Mouse (Mus musculus): Measurements from ENCODE around the gene Mlec. TPM values are rescaled to one million over a fixed set of nuclear protein-coding genes. Genes with fewer than 3 reads are reported as not detected.
"Not testable (repeated sequence)": the region's sequence is repeated elsewhere in the genome, so short reads cannot be mapped to it uniquely, and the experiment has no call there.

The Mlec gene
- total and polyA plus RNA-seq, 2 experiments from 2014 or later, result 20.6 to 80.9 TPM

DNA sequence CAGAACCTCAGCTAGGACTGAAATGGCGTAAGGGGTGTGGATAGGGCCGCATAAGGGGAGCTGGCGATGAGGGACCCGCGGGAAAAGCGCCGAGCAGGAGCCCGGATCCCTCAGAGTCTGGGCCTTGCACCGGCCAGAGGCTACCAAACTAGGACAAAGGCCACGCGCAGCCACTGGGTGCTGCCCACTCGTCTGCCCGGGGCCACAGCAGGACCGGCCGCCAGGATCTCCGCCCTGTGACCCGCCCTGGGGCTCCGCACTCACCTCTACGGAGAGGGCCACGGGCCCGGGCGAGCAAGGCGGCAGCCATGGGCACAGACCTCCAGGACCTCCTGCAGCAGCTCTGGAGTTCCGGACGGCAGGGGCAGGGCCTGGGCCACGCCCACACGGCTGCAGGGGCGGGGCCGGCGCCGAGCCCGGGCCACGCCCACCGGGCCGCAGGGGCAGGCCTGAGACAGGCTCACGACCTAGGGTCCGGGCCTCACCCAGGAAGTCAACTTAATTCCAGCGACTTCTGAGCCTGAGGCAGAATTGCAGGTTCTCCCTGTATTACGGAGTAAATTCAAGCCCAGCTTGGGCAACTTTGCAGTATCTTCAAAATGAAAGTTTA, 38.9 kb downstream of the Mlec start, which contains the start of gene Acads:
Acads (minus strand) TSS at position 386 of the 610 bp plus-strand sequence.
- Histone ChIP-seq H3K4me1 (ENCODE audit: insufficient read depth, low read length) (no peaks in the 10 kb centered on the region), H3K36me3 (ENCODE audit: insufficient read depth, low read length) (peaks cover 3% of the 10 kb centered on the region; the same call in 1 of the 2 replicates), H3K9me3 (ENCODE audit: low read length) (no peaks in the 10 kb centered on the region), H3K27ac (peak within 1 kb of the TSS; percentile 28; the same call in 1 of the 2 replicates), H3K4me2 (ENCODE audit: low read depth, low read length) (peak within 1 kb of the TSS; percentile 67), H3K4me3 (ENCODE audit: low read length) (peak within 1 kb of the TSS; percentile 49), H3K27me3 (ENCODE audit: insufficient read depth, low read length) (no peaks in the 10 kb centered on the region), H3K9ac (replicated peaks; ENCODE audit: low read length) (peak within 1 kb of the TSS; percentile 50)
- WGBS, result 1% methylated on average over 39 of the region's 39 CpGs
- peak; percentile 71 for DNase-seq (ENCODE audit: low spot score)
- no peak for TF ChIP-seq CTCF (IDR thresholded peaks at IDR 0.05; ENCODE audit: low read depth)
- peak; percentile 84 for ATAC-seq

DNA sequence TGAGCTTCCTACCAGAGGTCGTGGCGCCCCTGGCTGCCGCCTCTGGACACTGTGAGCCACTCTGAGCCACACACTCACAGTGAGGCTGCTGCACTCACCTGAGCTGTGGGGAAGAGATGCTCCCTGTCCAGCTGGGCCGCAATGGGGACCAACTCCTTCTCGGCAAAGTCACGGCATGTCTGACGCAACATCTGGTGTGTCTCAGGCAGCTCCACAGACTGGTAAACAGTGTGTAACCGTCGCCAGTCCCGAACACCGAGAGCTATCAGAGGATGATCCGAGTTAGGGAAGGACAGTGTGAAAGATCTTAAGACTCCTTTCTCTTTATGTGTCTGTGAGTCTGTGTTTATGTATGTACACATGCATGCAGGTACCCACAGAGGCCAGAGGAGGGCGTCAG, 40.5 kb downstream of the Mlec start:
- Histone ChIP-seq H3K4me3 (ENCODE audit: low read length) (no peak overlapping the region), H3K9me3 (ENCODE audit: low read length) (no peaks in the 10 kb centered on the region), H3K27ac (no peak overlapping the region), H3K4me2 (ENCODE audit: low read depth, low read length) (no peak overlapping the region), H3K9ac (replicated peaks; ENCODE audit: low read length) (no peak overlapping the region), H3K36me3 (ENCODE audit: insufficient read depth, low read length) (no peaks in the 10 kb centered on the region; the same call in 1 of the 2 replicates), H3K27me3 (ENCODE audit: insufficient read depth, low read length) (no peaks in the 10 kb centered on the region), H3K4me1 (ENCODE audit: insufficient read depth, low read length) (no peaks in the 10 kb centered on the region)
- ATAC-seq (no peak), DNase-seq (ENCODE audit: low spot score) (no peak)
- 96% methylated on average over 13 of the region's 13 CpGs for WGBS
- TF ChIP-seq CTCF (IDR thresholded peaks at IDR 0.05; ENCODE audit: low read depth), result no peak

DNA sequence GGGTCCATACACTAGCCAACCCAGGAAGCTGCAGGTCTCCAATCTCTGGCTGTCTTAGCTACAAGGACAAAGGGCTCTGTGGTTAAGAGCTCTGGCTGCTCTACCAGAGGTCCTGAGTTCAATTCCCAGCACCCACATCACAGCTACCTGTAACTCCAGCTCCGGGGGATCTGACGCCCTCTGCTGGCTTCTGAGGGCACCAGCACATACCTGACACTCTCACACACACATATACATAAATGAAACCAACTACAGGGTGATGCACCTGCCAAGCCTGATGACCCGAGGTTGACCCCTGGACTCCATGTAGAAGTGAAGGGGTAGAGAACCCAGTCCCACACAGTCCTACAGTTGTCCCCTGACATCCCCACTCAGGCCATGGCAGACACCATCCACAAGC, 41.6 kb downstream of the Mlec start:
- TF ChIP-seq CTCF (IDR thresholded peaks at IDR 0.05; ENCODE audit: low read depth), result no peak

DNA sequence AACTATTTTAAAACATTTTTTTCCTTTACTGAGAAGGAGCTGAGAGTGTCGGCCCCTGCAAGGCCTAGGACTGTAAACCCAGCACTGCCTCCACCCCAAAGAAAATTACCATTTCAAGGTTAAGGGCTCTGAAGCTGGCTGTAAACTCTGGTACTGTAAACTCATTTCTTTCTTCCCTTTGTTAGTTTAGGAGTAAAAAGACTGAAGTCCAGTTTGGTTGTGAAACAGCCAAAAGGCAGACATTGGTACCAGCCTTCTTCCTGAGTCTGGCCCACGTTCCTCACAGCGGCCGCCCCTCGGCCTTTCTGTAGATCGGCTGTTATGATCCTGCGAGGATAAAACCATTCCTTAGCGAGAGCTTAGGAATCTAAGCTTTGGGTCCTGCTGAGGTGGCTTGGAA, 43.5 kb downstream of the Mlec start:
- no peak overlapping the region for H3K9ac ChIP-seq (replicated peaks; ENCODE audit: low read length)
- H3K36me3 ChIP-seq (ENCODE audit: insufficient read depth, low read length), result no peaks in the 10 kb centered on the region; the same call in 1 of the 2 replicates
- no peak overlapping the region for H3K27ac ChIP-seq
- no peak for TF ChIP-seq CTCF (IDR thresholded peaks at IDR 0.05; ENCODE audit: low read depth)
- no peak for DNase-seq (ENCODE audit: low spot score)
- H3K4me2 ChIP-seq (ENCODE audit: low read depth, low read length), result no peak overlapping the region
- H3K4me1 ChIP-seq (ENCODE audit: insufficient read depth, low read length), result no peaks in the 10 kb centered on the region
- H3K9me3 ChIP-seq (ENCODE audit: low read length), result no peaks in the 10 kb centered on the region
- WGBS, result 93% methylated on average over 8 of the region's 8 CpGs
- H3K27me3 ChIP-seq (ENCODE audit: insufficient read depth, low read length), result no peaks in the 10 kb centered on the region
- no peak overlapping the region for H3K4me3 ChIP-seq (ENCODE audit: low read length)
- no peak for ATAC-seq

More for the DNA sequence above, 41.6 kb downstream of the Mlec start:
- ATAC-seq, result no peak
- H3K4me2 ChIP-seq (ENCODE audit: low read depth, low read length), result no peak overlapping the region
- no peak for DNase-seq (ENCODE audit: low spot score)
- no peak overlapping the region for H3K4me3 ChIP-seq (ENCODE audit: low read length)
- H3K4me1 ChIP-seq (ENCODE audit: insufficient read depth, low read length), result no peaks in the 10 kb centered on the region
- H3K9ac ChIP-seq (replicated peaks; ENCODE audit: low read length), result no peak overlapping the region
- H3K9me3 ChIP-seq (ENCODE audit: low read length), result no peaks in the 10 kb centered on the region
- 93% methylated on average over 3 of the region's 3 CpGs for WGBS
- no peaks in the 10 kb centered on the region for H3K27me3 ChIP-seq (ENCODE audit: insufficient read depth, low read length)
- no peak overlapping the region for H3K27ac ChIP-seq
- H3K36me3 ChIP-seq (ENCODE audit: insufficient read depth, low read length), result no peaks in the 10 kb centered on the region; the same call in 1 of the 2 replicates

DNA sequence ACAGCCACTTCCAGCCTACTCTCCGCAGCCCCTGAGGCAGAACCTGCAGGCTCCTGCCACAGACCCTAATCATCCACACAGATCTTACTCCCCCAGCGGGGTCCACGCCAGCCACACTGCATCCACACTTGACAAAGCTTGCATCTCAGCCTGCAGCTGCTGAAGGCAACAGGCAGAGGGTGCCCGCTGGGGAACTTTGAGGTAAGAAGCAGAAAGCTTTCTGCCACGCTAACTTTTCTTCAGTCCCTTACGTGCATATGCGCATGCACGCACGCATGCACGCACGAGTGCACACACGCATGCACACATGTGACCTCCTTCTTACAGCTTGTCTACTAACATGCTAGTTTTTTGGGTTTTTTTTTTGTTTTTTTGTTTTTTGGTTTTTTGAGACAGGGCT, 44.7 kb downstream of the Mlec start:
- TF ChIP-seq CTCF (IDR thresholded peaks at IDR 0.05; ENCODE audit: low read depth), result no peak
- DNase-seq (ENCODE audit: low spot score) (no peak), ATAC-seq (no peak)
- no peaks in the 10 kb centered on the region for H3K9me3 ChIP-seq (ENCODE audit: low read length)
- H3K4me1 ChIP-seq (ENCODE audit: insufficient read depth, low read length), result no peaks in the 10 kb centered on the region
- no peak overlapping the region for H3K4me2 ChIP-seq (ENCODE audit: low read depth, low read length)
- no peak overlapping the region for H3K27ac ChIP-seq
- WGBS, result 92% methylated on average over 12 of the region's 12 CpGs
- H3K27me3 ChIP-seq (ENCODE audit: insufficient read depth, low read length), result no peaks in the 10 kb centered on the region
- no peaks in the 10 kb centered on the region; the same call in 1 of the 2 replicates for H3K36me3 ChIP-seq (ENCODE audit: insufficient read depth, low read length)
- no peak overlapping the region for H3K9ac ChIP-seq (replicated peaks; ENCODE audit: low read length)
- H3K4me3 ChIP-seq (ENCODE audit: low read length), result no peak overlapping the region

DNA sequence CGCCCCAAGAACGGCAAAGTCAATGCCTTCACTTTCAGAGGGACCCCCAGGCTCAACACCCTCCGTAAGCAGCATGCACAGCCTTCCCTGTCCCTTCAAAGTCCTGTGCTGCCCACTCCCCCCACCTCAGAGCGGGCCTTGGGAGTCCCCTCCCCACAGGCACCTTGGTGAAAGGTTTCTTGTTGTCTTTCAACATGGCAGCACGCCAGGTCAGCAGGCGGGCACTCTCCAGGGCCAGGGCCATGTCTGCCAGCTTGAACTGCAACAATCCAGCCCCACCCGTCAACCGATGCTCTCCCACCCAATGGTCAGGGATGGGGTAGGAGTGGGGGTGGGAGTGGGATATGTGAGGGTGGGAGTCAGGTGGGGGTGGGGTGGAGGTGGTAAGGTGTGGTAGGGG, 46.8 kb downstream of the Mlec start:
- H3K36me3 ChIP-seq (ENCODE audit: insufficient read depth, low read length), result no peaks in the 10 kb centered on the region; the same call in 1 of the 2 replicates
- no peak overlapping the region for H3K4me3 ChIP-seq (ENCODE audit: low read length)
- TF ChIP-seq CTCF (IDR thresholded peaks at IDR 0.05; ENCODE audit: low read depth), result no peak
- no peak overlapping the region for H3K4me2 ChIP-seq (ENCODE audit: low read depth, low read length)
- H3K27me3 ChIP-seq (ENCODE audit: insufficient read depth, low read length), result no peaks in the 10 kb centered on the region
- H3K4me1 ChIP-seq (ENCODE audit: insufficient read depth, low read length), result no peaks in the 10 kb centered on the region
- ATAC-seq (peak; percentile 40; the same call in 1 of the 2 replicates), DNase-seq (ENCODE audit: low spot score) (no peak)
- no peaks in the 10 kb centered on the region for H3K9me3 ChIP-seq (ENCODE audit: low read length)
- no peak overlapping the region for H3K27ac ChIP-seq
- H3K9ac ChIP-seq (replicated peaks; ENCODE audit: low read length), result no peak overlapping the region
- WGBS, result 73% methylated on average over 8 of the region's 8 CpGs

DNA sequence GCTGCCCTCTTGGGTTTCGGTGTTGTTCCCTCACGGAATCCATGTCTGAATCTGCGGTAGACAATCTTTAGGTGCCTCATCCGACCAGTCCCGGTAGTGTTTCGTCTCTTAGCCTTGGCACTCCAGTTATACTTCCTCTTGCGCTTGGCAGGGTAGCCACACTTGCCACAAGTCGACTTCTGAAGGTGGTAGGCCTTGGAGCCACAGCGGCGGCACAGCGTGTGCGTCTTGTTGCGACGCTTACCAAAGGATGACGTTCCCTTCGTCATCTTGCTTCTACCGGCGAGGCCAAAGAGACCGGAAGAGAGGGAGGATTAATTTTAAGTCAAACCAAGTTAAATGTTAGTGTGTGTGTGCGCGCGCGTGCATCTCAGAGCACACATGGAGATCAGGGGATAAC, 54.7 kb downstream of the Mlec start:
- not testable (repeated sequence) for H3K9ac ChIP-seq (replicated peaks; ENCODE audit: low read length); H3K36me3 ChIP-seq (ENCODE audit: insufficient read depth, low read length); H3K27me3 ChIP-seq (ENCODE audit: insufficient read depth, low read length); ATAC-seq; DNase-seq (ENCODE audit: low spot score); H3K9me3 ChIP-seq (ENCODE audit: low read length); H3K27ac ChIP-seq; H3K4me1 ChIP-seq (ENCODE audit: insufficient read depth, low read length); H3K4me3 ChIP-seq (ENCODE audit: low read length); H3K4me2 ChIP-seq (ENCODE audit: low read depth, low read length)
- 96% methylated on average over 23 of the region's 23 CpGs for WGBS

Measured in hindbrain, postnatal 0 days (tissue).